Mouse (Mus musculus): ENCODE results near the gene Tlcd2.

The Tlcd2 gene

DNA sequence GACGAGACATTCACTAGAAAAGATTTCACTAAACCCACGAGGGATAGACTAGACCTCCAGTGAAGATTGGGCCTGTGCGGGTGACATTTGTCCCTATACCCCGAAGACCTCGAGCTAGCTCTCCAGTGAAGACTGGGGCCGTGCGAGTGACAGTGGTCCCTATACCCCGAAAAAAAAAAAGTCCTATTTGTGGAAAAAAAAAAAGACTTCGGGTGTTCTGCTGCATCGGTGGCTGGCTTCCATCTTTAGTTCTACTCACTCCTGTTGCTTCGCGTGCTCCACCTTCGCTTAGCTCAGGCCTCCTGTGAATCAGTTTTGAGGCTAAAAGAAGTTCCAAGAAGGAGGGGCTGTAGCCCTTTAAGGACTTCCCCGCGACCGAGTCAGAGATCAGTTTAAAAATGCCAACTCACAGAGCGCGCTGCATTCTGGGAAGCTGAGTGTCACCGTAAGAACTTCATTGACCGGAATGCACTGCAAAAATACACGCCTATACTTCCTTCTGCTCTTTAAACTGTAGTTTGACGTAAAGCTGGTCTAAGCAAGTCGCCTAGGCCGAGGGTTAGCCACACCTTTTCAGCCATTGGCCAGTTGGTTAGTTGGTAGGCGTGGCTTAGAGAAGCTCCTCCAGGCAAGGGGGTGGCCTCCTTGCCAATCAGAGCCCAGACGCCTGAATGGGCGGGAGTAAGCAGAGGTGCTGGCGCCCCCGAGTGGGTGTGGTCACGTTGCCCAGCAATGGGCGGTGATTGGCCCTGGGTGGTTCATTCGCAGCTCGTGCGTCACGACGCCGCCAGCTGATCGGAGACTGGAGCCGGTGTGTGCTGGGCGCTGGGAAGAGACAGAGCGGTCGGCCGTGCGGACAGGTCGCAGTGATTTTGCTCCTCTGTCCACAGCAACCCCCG is at the start of gene Tlcd2:
Tlcd2 (plus strand) TSS at position 872 of the 899 bp plus-strand sequence.
- peak; percentile 100 for DNase-seq (ENCODE audit: low spot score in 2 of 2)

DNA sequence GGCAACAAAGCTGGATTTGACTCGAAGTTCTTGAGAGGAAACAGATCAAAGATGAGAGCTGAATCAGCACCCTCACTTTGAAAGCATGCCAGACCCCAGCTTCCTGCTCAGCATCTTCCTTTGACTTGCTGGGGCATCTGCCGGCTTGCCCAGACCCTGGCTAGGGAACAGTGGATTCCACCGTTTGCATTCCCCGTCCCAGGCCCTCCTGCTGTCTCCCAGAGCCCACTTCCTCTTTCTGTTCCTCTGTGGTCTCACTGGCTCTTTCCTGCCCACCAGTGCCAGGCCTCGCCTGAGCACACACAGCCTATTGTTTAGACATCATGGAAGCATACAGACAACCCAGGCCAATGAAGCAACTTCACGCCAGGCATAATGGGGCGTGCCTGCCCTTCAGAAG is 46.4 kb upstream of the Tlcd2 start:
- peak; percentile 18 to 46 for DNase-seq (ENCODE audit: low spot score in 2 of 2)

DNA sequence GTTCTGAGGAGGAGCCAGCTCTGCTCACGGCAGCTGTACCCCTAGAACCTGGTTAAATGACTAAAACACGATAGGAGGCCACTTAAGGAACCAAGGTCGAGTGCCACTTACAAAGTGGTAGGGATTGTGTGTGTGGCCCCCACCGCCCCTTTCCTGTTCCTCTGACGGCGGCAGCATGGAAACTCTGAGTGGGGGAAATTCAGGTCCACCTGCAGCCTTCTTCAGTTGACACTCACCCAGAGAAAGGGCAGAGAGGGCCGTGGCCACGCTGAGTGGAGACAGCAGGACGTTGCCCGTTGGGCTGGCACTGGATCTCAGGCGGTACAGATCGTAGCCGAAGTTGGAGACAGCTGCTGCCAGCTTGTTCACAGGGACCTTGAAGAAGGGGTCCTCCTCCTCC is 45.5 kb upstream of the Tlcd2 start:
- peak; percentile 39 for DNase-seq (ENCODE audit: low spot score in 2 of 2)

DNA sequence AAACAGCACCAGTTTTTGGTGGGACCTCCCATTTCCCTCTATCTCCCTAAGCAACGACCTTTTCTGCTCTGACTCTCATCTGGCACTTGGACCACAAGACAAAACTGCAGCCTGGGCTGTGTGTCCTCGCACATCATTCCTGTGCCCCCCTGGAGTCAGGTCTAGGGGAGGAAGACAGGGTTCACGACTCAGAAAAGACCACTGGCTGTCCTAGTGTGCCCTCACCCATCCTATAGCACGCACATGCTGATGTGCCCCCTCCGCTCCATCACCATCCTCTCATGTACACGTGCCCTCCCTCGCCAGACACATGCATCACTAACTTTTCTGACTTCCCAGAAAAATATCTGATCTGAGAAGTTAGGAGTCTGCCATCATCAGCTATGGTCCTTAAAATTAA is 41.5 kb upstream of the Tlcd2 start:
- DNase-seq (ENCODE audit: low spot score in 2 of 2) = no peak

DNA sequence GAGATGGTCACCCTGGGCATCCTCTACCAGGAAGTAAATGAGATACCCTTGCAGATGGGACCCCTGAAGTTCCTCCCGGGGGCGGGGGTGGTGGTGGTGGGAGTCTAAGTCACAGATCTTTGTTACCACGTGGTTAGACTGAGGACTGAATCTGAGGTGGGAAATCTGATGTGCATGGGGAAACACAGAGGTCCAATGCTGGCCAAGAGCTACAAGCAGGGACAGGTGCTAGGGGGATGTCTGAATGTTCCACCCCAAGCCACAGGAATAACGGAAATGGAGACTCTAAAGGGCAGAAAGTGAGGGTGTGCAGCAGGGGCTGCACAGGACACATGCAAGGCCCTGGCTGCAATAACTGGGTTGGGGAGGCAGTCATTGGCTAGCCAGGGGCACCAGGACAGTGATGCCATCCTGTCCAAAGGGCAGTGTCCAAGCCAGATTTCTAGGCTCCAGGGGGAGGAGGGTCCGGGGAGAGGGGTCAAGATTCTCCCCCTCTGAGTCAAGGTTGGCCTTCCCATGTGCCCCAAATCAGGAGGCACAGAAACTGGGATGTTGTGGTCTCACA is 40.6 kb upstream of the Tlcd2 start:
- no peak for DNase-seq (ENCODE audit: low spot score in 2 of 2)

DNA sequence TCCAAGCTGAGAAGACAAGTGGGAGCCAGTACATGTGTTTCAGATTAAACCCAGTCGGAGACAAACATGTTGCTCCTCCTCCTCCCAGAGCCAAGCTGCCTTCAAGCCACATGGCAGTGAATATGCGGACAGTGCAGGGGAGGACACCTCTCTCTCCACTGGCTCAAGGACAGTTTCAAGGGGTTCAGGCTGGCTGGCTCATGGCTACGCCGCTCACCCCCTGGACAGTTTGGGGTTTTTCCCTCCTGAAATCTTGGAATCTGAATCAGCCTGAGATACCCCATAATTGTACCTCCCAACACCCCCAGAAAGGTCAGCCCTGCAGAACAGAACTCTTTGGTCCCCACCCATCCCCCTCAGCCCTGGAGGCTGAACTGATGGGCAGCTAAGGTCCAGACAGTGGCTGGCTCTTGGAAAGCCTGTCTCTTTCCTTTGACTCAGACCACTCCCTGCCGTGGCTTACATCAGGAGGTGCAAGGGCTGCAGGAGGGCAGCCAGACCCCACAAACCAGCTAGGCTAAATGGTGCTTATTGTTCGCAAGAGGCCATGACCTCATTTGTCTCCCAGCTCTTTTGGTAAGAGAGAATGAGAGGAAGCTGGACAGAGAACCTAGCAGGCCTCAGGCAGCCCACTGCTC is 40.0 kb upstream of the Tlcd2 start:
- no peak for DNase-seq (ENCODE audit: low spot score in 2 of 2)

DNA sequence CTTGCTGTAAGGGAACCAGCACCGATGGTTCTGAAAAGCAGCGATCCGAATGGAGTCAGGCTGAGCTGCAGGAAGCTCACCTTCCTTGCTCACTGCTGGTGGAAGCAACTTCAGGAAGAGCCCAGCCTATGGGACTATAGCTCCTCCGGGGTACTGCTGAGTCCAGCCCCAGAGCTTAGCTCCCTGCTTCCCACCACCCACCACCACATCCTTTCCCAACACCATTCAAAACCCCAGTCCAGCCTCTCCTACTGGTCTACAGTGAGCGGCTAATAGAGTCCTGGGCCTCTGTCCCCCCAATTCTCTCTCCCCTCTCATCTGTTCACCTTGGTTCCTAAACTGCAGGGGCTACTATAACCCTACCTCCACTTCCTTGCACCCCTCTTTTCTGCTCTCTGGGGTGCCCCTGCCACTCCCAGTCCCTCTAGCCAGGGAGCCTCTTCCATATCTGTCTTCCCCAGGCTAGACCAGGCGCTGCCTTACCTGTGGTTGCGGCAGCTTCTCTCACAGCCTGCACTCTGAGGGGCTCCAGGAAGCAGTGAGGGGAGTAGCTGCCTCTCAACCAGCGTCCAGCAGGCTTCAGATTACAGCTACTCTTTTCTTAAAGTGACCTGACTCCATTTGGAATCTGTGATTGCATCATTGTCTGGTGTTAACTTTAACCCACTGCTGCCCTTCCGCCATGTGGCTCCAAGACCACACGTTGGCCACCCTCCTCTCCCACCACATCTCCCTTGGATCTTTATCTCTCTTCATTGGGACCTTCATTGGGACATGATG is 39.3 kb upstream of the Tlcd2 start, which contains the start of gene Serpinf1:
Serpinf1 (minus strand) TSS at position 689 of the 780 bp plus-strand sequence.
- DNase-seq (ENCODE audit: low spot score in 2 of 2) = no peak

DNA sequence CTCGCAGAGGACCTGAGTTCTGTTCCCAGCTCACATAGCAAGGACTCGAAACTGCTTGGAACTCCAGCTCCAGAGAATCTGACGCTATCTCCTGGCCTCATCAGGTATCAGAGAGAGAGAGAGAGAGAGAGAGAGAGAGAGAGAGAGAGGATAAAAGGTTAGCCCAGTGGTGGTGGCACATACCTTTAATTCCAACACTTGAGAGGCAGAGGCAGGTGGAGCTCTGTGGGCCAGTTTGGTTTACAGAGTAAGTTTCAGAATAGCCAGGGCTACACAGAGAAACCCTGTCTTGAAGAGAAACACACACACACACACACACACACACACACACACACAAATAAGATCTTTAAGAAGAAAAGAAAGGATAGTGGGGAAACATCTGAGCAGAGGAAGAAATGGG is 38.4 kb upstream of the Tlcd2 start:
- DNase-seq (ENCODE audit: low spot score in 2 of 2) = no peak

DNA sequence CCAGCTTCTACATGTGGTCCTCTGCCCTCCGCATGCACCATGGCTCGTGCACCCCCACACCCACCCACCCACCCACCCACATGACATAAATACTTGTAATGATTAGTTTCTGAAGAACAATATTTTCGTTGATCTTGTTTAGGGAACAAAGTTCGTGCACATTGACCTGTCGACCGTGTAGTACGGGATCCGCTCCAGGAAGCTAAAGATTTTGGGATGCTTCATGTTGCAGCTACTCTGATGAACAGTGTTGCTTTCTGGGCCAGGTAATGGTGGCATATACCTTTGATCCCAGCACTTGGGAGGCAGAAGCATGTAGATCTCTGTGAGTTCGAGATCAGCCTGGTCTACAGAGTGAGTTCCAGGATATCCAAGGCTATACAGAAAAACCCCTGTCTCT is 37.5 kb upstream of the Tlcd2 start:
- DNase-seq (ENCODE audit: low spot score in 2 of 2) = no peak

DNA sequence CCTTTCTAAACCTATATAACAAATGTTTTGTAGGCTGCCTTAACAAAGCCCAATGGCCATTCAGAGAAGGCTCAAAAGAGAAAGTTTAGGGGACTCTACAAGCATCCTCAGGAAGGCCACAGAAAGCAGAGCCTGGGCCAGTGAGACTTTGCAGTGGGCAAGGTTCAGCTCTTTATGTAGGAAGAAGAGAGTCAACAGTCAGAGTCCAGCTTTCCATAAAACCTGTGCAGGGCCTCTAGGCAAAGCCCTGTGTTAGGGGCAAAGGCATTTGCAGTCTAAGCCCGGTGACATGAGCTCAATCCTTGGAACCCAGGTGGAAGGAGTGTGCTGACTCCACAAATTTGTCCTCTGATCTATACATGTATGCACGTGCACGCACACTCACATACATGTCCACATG is 37.1 kb upstream of the Tlcd2 start:
- no peak for DNase-seq (ENCODE audit: low spot score in 2 of 2)

DNA sequence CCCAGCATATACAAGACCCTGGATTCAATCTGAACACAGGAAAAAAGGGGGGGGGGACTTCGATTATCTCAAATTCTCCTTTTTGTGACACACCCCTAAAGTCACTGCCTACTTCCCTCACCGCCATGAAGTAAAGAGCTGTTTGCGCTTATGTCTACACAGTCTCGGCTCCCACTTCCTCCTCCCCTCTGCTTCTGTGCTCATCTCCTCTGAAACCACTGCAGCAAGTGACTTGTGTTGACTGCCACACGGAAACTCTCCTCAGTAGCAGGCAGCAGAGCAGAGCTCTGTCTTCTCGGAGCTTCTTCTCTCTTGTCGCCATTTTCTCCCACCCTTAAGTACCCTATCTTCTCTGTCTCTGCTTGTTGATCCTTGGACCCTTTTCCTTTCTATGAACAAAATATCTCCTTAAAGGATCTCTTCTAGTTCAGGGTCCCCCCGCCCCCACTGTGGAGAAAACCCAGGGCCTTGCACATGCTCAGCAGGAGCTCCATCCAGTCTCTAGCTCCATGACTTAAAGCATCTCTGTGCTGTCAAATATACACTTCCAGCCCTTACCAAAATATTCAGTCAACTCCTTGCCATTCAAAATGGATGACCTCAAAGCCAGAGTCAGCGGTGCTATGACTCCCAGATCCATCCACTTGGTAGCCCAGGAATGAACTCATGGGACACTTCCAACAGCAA is 32.4 kb upstream of the Tlcd2 start:
- DNase-seq (ENCODE audit: low spot score in 2 of 2) = peak; percentile 82

DNA sequence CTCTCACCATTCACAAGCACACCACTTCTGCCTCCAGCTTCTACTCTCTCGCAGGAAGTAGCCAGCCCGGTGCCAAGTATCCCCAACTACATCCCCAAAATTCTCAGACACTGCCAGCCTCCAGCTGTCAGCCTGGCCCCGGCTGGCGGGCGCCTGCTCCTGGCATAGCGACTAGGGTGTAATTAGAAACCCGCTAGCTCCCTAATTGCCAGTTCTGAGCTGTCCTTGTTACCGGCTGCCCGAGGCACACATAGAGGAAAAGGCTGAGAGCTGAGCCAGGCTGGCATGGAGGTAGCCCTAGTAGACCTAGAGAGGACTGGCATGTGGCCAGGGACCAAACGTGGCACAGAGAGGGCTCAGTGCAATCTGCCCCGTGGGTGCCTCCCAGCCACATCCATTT is 30.2 kb upstream of the Tlcd2 start:
- no peak for DNase-seq (ENCODE audit: low spot score in 2 of 2)

DNA sequence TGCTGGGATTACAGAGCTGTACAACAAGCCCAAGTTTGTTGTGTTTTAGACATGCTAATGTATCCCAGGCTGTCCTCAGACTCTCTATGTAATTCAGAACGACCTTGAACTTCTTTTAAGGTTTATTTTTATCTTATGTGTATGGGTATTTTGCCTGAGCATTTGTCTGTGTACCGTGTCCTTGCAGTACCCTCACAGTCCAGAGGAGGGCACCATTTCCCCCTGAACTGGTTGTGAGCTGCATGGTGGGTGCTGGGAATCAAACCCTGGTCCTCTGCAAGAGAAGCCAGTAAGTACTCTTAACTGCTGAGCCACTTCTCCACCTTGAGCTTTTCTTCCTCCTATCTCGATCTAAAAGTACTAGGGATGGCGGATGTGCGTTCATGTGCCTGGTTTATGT is 27.4 kb upstream of the Tlcd2 start:
- DNase-seq (ENCODE audit: low spot score in 2 of 2) = no peak

DNA sequence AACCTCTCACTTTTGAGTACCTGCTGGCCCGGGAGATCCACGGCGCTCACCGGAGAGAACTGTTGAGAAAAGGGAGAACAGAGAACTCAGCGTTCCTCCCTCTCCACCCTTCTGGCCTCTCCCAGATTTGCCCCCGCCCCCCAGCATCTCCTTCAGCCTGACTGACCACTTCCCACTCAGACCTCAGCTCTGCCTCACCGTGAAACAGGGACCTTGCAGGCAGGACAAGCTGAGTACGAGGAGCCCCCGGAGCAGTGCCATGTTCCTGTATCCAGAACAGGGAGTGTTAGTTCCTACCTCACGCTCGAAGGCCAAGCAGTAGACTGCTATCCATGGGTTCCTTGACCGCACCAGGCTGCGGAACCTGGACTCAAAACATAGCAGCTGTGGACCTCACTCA is 23.3 kb upstream of the Tlcd2 start:
- no peak for DNase-seq (ENCODE audit: low spot score in 2 of 2)

DNA sequence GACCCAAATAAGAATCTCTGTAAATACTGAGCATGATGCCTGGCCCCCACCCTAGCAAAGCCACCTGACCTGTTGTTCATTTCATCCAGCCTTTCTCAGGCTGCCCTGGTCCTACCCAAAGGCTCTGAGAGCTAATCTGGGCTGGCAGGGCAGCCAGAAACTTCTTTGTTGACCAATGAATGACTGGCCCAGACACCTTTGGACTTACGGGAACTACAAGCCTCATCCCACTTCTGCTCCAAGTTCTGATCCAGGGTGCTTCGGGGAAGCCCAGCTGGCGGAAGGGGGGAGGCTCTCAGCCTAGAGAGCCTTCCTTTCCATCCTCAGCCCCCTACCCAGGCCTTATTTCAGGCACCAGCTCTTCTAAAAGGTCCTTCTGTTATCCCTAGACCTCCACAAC is 22.7 kb upstream of the Tlcd2 start:
- no peak for DNase-seq (ENCODE audit: low spot score in 2 of 2)

DNA sequence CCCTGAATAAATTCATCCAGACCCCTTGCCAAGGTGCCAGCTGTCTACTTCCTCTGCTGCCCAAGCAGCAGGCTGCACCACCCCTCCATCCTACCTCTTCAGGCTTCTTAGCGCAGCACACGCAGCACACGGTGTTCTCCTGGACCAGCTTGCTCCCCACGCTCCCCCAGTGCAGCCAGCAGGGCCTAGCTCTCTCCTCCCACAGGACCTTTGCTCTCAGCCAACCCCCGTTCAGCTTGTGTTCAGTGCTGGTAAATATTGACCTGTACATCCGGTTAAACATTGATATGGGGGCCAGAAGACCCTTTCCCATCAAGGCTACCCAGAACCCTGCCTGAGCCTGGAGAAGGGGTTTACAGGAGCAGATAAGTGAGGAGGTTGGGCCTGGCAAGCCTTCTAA is 22.2 kb upstream of the Tlcd2 start, which contains the start of gene Serpinf2:
Serpinf2 (minus strand) TSS at position 229 of the 400 bp plus-strand sequence.
- DNase-seq (ENCODE audit: low spot score in 2 of 2) = no peak

DNA sequence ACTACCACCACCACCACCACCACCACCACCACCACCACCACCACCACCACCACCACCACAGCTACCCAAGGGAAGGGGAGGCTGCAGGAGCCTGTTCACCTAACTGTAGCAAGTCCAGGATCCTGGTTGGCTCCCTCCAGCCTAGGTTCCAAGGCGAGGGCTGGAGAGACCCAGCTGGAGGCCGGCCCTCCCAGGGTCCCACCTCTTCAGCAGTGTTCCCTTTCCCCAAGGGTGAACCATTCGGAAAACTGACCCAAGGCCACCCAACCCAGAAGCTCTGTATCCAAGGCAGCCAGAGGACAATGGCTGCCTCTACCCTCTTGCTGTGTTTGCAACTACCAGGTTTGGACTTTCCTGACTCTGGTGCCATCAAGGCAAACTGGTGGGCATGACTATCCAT is 21.6 kb upstream of the Tlcd2 start:
- no peak for DNase-seq (ENCODE audit: low spot score in 2 of 2)

DNA sequence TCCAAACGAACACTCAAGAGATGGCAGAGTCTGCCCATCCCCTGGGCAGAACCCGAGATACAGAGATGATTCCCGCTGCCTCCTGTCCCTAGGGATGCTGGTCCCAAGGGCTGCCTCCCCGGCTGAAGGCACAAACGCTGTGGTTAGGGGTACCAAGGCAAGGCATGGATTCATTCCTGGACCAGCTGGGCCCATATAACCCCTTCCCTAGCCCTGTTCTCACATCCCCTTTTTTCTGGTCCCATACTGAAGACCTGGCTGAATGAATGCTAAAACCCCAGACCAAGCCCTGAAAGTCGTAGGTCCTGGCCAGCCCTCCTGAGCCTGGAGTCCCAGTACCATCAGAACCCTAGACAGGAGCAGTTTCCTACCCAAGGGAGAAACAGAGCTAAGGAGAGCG is 20.5 kb upstream of the Tlcd2 start:
- DNase-seq (ENCODE audit: low spot score in 2 of 2) = no peak

DNA sequence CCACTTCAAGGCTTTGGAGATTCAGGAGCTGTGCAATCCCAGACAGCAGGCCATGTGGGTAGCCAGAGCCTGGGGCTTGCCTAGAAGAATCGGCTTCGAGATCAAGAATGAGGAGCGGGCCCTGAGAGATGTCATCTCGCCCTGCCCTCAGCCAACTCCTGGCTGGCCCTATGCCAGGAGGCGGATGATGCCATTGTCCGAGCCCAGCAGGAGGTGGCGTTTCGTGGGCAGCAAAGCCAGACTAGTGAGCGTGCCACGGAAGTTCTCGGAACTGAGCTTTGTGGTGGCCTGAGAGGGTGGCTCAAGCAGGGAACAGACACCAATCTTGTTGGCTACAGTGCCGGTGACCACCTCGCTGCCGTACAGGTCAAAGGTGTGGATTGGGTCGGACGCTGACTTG is 19.9 kb upstream of the Tlcd2 start:
- DNase-seq (ENCODE audit: low spot score in 2 of 2) = no peak

DNA sequence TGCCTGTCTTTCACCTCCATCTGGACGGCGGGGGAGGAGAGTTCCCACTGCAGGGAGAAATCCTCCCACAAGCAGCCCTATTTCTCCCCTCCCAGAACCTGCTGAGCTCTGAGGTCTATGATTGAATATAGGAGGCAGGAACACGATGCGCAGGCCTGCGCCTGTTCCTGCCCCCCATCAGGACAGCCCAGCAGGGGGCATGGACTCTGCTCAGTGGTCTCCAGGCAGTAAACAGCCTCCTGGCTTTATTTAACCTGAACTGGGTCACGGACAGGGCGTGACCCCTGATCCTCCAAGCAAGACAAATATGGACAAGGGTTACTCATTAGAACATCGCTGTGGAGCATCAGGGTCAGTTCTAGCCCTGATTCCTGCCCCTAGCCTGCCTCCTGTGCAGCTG is 17.8 kb upstream of the Tlcd2 start:
- no peak for DNase-seq (ENCODE audit: low spot score in 2 of 2)

DNA sequence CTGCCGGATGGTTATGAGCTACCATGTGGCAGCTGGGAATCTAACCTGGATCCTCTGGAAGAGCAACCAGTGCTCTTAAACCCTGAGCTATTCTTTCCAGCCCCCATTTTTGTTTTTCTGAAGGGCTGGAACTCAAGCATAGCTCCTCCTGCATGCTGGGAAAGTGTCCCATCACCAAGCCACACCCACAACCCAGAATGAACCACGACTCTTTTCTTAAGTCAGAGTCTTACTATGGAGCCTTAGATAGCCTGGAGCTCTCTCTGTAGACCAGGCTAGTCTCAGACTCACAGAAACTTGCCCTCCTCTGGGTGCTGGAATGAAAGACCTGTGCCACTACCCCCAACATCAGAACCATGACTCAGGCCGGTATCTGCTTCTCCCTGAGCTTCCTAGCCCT is 12.9 kb upstream of the Tlcd2 start:
- no peak for DNase-seq (ENCODE audit: low spot score in 2 of 2)

Measured in spleen, postnatal 36 days (tissue).